Mouse (Mus musculus) hindbrain, embryonic 14.5 days (tissue): ENCODE data around the gene Smco4. TPM values are rescaled to one million over a fixed set of nuclear protein-coding genes. Genes with fewer than 3 reads are reported as not detected.

Source experiments
- ATAC-seq: fragments of 200-750 bp; cut with Nextera tagmentation; 2 replicates; pipeline ENCODE4 v1.8.0; 2017; ENCODE audit warnings: moderate number of reproducible peaks, mild to moderate bottlenecking, moderate TSS enrichment, moderate library complexity; ENCODE audit not compliant: low FRiP score
- DNase-seq: peaks from one replicate; pipeline ENCODE4 v3.0.0-alpha.2; 2015; ENCODE audit warnings: low spot score
- H3K27ac ChIP-seq: fragments of 300-500 bp; sonication (generic); 2 replicates; pipeline ENCODE4 v1.5.1; 2014; ENCODE audit warnings: mild to moderate bottlenecking, moderate library complexity
- H3K27me3 ChIP-seq: fragments of 300-500 bp; sonication (generic); 2 replicates; pipeline ENCODE4 v1.6.1; 2014; ENCODE audit warnings: mild to moderate bottlenecking, low read length, mixed read lengths; ENCODE audit not compliant: control insufficient read depth, insufficient read depth
- H3K36me3 ChIP-seq: fragments of 300-500 bp; sonication (generic); replicated peaks from 2 replicates; pipeline ENCODE4 v1.6.1; 2014; ENCODE audit not compliant: control insufficient read depth, insufficient read depth
- H3K4me1 ChIP-seq: fragments of 300-500 bp; sonication (generic); replicated peaks from 2 replicates; pipeline ENCODE4 v1.6.1; 2014; ENCODE audit warnings: antibody characterized with exemption, low read length, mixed read lengths; ENCODE audit not compliant: control insufficient read depth, insufficient read depth
- H3K4me2 ChIP-seq: fragments of 300-500 bp; sonication (generic); replicated peaks from 2 replicates; pipeline ENCODE4 v1.6.1; 2014; ENCODE audit warnings: mild to moderate bottlenecking, moderate library complexity
- H3K4me3 ChIP-seq: fragments of 300-500 bp; sonication (generic); replicated peaks from 2 replicates; pipeline ENCODE4 v1.5.1; 2014; ENCODE audit warnings: mild to moderate bottlenecking, low read length
- H3K9ac ChIP-seq: fragments of 300-500 bp; sonication (generic); 2 replicates; pipeline ENCODE4 v1.6.1; 2014
- H3K9me3 ChIP-seq: fragments of 300-500 bp; sonication (generic); 2 replicates; pipeline ENCODE4 v1.6.1; 2016; ENCODE audit warnings: low read length; ENCODE audit not compliant: control insufficient read depth
- WGBS: fragments of 180-500 bp; shearing (Covaris S2); extraction: QIAGEN DNeasy Blood & Tissue Kit; methylation state at CpG from one replicate; pipeline ENCODE4 v1.1.7; 2014; 5-methylcytosine and 5-hydroxymethylcytosine counted together
- polyA plus RNA-seq: library from polyadenylated mRNA; unstranded; fragments of >200 nt; fragmentation: Nextera tagmentation; extraction: Ambion mirVana; gene quantifications from 2 replicates; pipeline ENCODE4 v1.2.1, GENCODE M21; 2014

Smco4 gene
- polyA plus RNA-seq, 1 experiment from 2014 or later, result 2.2 TPM

- Histone ChIP-seq H3K27ac (no peak overlapping the region), H3K4me2 (no peak overlapping the region), H3K9ac (no peak overlapping the region), H3K9me3 (no peaks in the 10 kb centered on the region), H3K4me3 (no peak overlapping the region), H3K36me3 (no peaks in the 10 kb centered on the region), H3K4me1 (peaks cover 13% of the 10 kb centered on the region; the same call in 1 of the 2 replicates), H3K27me3 (no peaks in the 10 kb centered on the region)
- 85% methylated on average over 5 of the region's 5 CpGs for WGBS
- DNase-seq (no peak), ATAC-seq (no peak)
These were observed 38.0 kb downstream of the Smco4 start for GRCm38 (mm10) chr9:15531204-15531603.

- no peaks in the 10 kb centered on the region for H3K9me3 ChIP-seq
- H3K9ac ChIP-seq, result no peak overlapping the region
- H3K27me3 ChIP-seq, result no peaks in the 10 kb centered on the region
- H3K4me3 ChIP-seq, result no peak overlapping the region
- no peak overlapping the region for H3K27ac ChIP-seq
- DNase-seq, result no peak
- 63% methylated on average over 11 of the region's 11 CpGs for WGBS
- H3K4me1 ChIP-seq, result peaks cover 11% of the 10 kb centered on the region; the same call in 1 of the 2 replicates
- H3K36me3 ChIP-seq, result no peaks in the 10 kb centered on the region
- no peak for ATAC-seq
- H3K4me2 ChIP-seq, result no peak overlapping the region
These were observed 40.3 kb downstream of the Smco4 start for GRCm38 (mm10) chr9:15533336-15534070.

GRCm38 (mm10) chr9:15534110-15534509 lies 40.9 kb downstream of the Smco4 start:
- Histone ChIP-seq H3K9ac (no peak overlapping the region), H3K27me3 (no peaks in the 10 kb centered on the region), H3K9me3 (no peaks in the 10 kb centered on the region), H3K36me3 (no peaks in the 10 kb centered on the region), H3K27ac (no peak overlapping the region), H3K4me2 (no peak overlapping the region), H3K4me3 (no peak overlapping the region), H3K4me1 (peaks cover 5% of the 10 kb centered on the region; the same call in 1 of the 2 replicates)
- no peak for ATAC-seq
- no peak for DNase-seq
- WGBS, result 85% methylated on average over 2 of the region's 2 CpGs

- ATAC-seq, result no peak
- H3K9me3 ChIP-seq, result no peaks in the 10 kb centered on the region
- no peak overlapping the region for H3K4me3 ChIP-seq
- no peak overlapping the region for H3K27ac ChIP-seq
- H3K4me1 ChIP-seq, result no peaks in the 10 kb centered on the region; the same call in 1 of the 2 replicates
- 44% methylated on average over 5 of the region's 5 CpGs for WGBS
- no peaks in the 10 kb centered on the region for H3K27me3 ChIP-seq
- H3K9ac ChIP-seq, result no peak overlapping the region
- no peaks in the 10 kb centered on the region for H3K36me3 ChIP-seq
- no peak for DNase-seq
- no peak overlapping the region for H3K4me2 ChIP-seq
These were observed 42.2 kb downstream of the Smco4 start for GRCm38 (mm10) chr9:15535418-15535817.

GRCm38 (mm10) chr9:15536861-15537426 lies 43.7 kb downstream of the Smco4 start:
- H3K9me3 ChIP-seq, result no peaks in the 10 kb centered on the region
- ATAC-seq, result 0 out of 2 replicates have a peak, but pooled peaks have one; percentile 7
- H3K4me1 ChIP-seq, result no peaks in the 10 kb centered on the region; the same call in 1 of the 2 replicates
- DNase-seq, result no peak
- no peak overlapping the region for H3K4me3 ChIP-seq
- H3K27ac ChIP-seq, result no peak overlapping the region
- no peak overlapping the region for H3K9ac ChIP-seq
- H3K4me2 ChIP-seq, result no peak overlapping the region
- H3K27me3 ChIP-seq, result no peaks in the 10 kb centered on the region
- H3K36me3 ChIP-seq, result no peaks in the 10 kb centered on the region
- WGBS, result 90% methylated on average over 5 of the region's 5 CpGs

DNA sequence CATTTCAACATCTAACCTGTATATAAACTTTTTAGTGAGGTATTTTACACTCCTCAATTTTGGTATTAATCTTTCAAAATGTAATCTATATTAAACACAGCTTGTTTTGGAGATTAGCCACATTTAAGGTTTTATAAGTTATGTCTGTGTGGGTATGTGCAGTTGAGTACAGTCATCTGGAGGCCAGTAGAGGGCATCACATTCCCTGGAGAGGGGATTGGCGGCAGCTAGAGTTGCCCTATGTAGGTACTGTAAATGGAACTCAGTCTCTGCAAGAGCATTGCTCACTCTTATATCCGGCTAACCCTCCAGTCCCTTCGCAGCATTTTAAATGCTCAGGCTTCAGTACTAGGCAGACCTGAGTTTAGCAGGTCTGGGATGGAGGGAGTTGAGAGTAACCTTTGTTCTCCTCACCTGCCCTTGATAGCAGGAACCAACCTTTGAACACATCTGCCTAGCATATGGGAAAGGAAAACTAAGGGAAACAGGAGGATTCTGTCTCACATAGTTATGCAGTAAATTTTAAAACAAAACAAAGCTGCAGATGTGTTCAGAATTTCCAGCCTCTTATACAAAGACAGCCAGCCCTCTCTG lies 44.3 kb downstream of the Smco4 start:
- Histone ChIP-seq H3K36me3 (no peaks in the 10 kb centered on the region), H3K4me3 (no peak overlapping the region), H3K4me2 (no peak overlapping the region), H3K9me3 (no peaks in the 10 kb centered on the region), H3K27me3 (no peaks in the 10 kb centered on the region), H3K4me1 (no peaks in the 10 kb centered on the region; the same call in 1 of the 2 replicates), H3K9ac (no peak overlapping the region), H3K27ac (no peak overlapping the region)
- no peak for DNase-seq
- ATAC-seq, result no peak
- 91% methylated on average over 3 of the region's 3 CpGs for WGBS

- H3K4me2 ChIP-seq, result no peak overlapping the region
- H3K27me3 ChIP-seq, result no peaks in the 10 kb centered on the region
- H3K9ac ChIP-seq, result no peak overlapping the region
- ATAC-seq (no peak), DNase-seq (no peak)
- H3K4me1 ChIP-seq, result no peaks in the 10 kb centered on the region
- H3K4me3 ChIP-seq, result no peak overlapping the region
- H3K9me3 ChIP-seq, result no peaks in the 10 kb centered on the region
- WGBS, result 93% methylated on average over 8 of the region's 8 CpGs
- H3K27ac ChIP-seq, result no peak overlapping the region
- H3K36me3 ChIP-seq, result no peaks in the 10 kb centered on the region
These were observed 45.8 kb downstream of the Smco4 start for GRCm38 (mm10) chr9:15538979-15539533.

DNA sequence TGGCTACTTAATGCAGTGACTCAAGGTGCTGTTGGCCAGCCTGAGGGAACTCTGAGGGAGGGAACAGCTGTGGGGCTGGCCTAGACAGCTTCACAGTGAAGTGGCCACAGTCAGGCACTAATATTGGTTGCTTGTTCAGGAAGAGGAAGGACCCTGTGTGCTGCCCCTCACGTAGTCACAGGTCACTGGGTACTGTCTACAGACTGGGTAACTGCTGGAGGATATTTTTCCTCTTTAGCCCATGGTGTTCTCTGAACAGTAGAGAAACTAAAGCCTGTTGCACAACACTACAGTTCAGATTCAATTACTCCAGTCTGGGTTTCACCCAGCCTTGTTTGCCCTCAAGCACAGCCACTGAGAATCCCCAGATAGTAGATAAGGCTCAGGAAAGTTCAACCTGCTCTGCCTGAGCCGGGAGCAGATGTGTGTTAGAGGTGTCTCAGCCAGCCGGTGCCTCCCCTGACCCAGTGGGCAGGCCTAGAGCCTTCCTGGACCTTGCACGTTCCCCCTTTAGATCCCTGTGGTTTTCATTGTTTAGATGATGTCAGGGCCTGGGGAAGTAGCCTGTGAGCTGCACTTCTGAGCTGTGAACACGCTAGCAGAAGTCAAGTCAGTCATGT lies 48.6 kb downstream of the Smco4 start:
- H3K9ac ChIP-seq, result no peak overlapping the region
- no peaks in the 10 kb centered on the region for H3K9me3 ChIP-seq
- no peaks in the 10 kb centered on the region for H3K27me3 ChIP-seq
- no peak overlapping the region for H3K4me3 ChIP-seq
- ATAC-seq (no peak), DNase-seq (no peak)
- no peaks in the 10 kb centered on the region for H3K36me3 ChIP-seq
- no peak overlapping the region for H3K27ac ChIP-seq
- 75% methylated on average over 5 of the region's 5 CpGs for WGBS
- H3K4me2 ChIP-seq, result no peak overlapping the region
- no peaks in the 10 kb centered on the region for H3K4me1 ChIP-seq

DNA sequence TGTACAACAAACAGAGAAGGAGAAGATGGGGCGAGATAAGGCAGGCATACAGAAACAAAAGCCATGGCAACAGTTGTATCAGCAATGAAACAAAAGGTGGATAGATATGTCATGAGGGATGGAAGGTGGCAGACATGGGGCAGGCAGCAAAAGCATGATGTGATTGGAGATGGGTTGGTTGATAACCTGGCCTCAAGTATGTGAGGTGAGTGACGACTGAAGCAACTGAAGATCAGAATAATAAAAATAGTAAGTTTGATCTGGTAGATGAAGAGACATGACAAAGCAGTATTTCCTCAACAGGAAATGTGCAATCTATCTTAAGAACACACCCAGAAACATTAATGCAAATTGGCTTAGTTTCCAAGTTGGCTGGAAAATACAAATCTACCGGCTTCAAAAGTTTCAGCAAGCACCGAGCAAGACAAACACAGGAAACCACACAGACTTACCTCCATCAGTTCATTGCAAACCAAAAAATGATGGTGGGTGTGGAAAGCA lies 57.3 kb downstream of the Smco4 start:
- WGBS, result 93% methylated on average over 4 of the region's 4 CpGs
- no peak for DNase-seq
- no peaks in the 10 kb centered on the region for H3K36me3 ChIP-seq
- no peaks in the 10 kb centered on the region for H3K9me3 ChIP-seq
- no peak overlapping the region for H3K4me3 ChIP-seq
- ATAC-seq, result no peak
- H3K4me1 ChIP-seq, result no peaks in the 10 kb centered on the region
- no peaks in the 10 kb centered on the region for H3K27me3 ChIP-seq
- no peak overlapping the region for H3K27ac ChIP-seq
- no peak overlapping the region for H3K4me2 ChIP-seq
- H3K9ac ChIP-seq, result no peak overlapping the region
